ENCODE assay signal across 31 mouse cellular contexts in genomic region chr19:53153096-53153495, GRCm38 (mm10). TPM values are rescaled to one million over a fixed set of nuclear protein-coding genes. Genes with fewer than 3 reads are reported as not detected.
A peak's percentile ranks its signal among the peaks of the same experiment; 100 is the strongest.
DNase-seq lines count a peak whose midpoint lies in the region; ATAC-seq and TF ChIP-seq lines count a peak whose summit lies in the region.
"Had no signal": no experiment of that assay in that cellular context is flagged by ENCODE, and none has a peak within 500 bp of the region (broad histone marks: within the 10 kb centered on the region; RNA-seq: fewer than 3 reads in every experiment).

No protein-coding gene starts in this region.

- H3K27me3 ChIP-seq in heart, adult 2 months (ENCODE audit: control insufficient read depth, insufficient read depth, low read length), result no peaks in the 10 kb centered on the region
- no peaks in the 10 kb centered on the region for H3K27me3 ChIP-seq in heart, embryonic 14.5 days (ENCODE audit: control insufficient read depth, insufficient read depth, low read length)
- no peaks in the 10 kb centered on the region for H3K27me3 ChIP-seq in MEL (ENCODE audit: control insufficient read depth in 1 of 2, insufficient read depth in 2 of 2, low read length in 2 of 2)
- no peaks in the 10 kb centered on the region for H3K27me3 ChIP-seq in heart, embryonic 16.5 days (ENCODE audit: control insufficient read depth, insufficient read depth, low read length)
- H3K27me3 ChIP-seq in liver, embryonic 11.5 days (replicated peaks; ENCODE audit: control insufficient read depth, insufficient read depth, low read length), result no peaks in the 10 kb centered on the region
- H3K27me3 ChIP-seq: embryonic facial prominence, embryonic 15.5 days; forebrain, embryonic 12.5 days; hindbrain, embryonic 12.5 days; intestine, embryonic 15.5 days; limb, embryonic 13.5 days; liver, embryonic 12.5 days had no signal

- H3K4me2 ChIP-seq in heart, embryonic 14.5 days (ENCODE audit: low read length), result peak overlapping the region; percentile 37
- H3K4me2 ChIP-seq in heart, embryonic 16.5 days (ENCODE audit: low read depth, low read length), result peak overlapping the region; percentile 15
- no peak overlapping the region for H3K4me2 ChIP-seq in liver, embryonic 11.5 days
- H3K4me2 ChIP-seq: embryonic facial prominence, embryonic 15.5 days; forebrain, embryonic 12.5 days; hindbrain, embryonic 12.5 days; intestine, embryonic 15.5 days; limb, embryonic 13.5 days; liver, embryonic 12.5 days; midbrain, embryonic 11.5 days had no signal

- no peak for TF ChIP-seq CTCF in heart, adult 2 months (IDR thresholded peaks at IDR 0.05)
- no peak for TF ChIP-seq CTCF in MEL (IDR thresholded peaks at IDR 0.05 in 2 of 3, conservative IDR thresholded peaks at IDR 0.05 in 1 of 3; ENCODE audit: control insufficient read depth in 1 of 3, insufficient read depth in 1 of 3, low read depth in 2 of 3, low read length in 3 of 3, poor library complexity in 1 of 3, severe bottlenecking in 1 of 3)

- 0 out of 2 replicates have a peak overlapping the region, but pooled peaks have one; percentile 13 for H3K27ac ChIP-seq in heart, adult 2 months
- H3K27ac ChIP-seq in heart, embryonic 14.5 days (replicated peaks in 1 of 2; ENCODE audit: control insufficient read depth in 1 of 2, insufficient read depth in 1 of 2, low read depth in 2 of 2, low read length in 2 of 2), result peak overlapping the region; percentile 56 to 65
- H3K27ac ChIP-seq in MEL (ENCODE audit: control insufficient read depth, low read depth, low read length), result no peak overlapping the region
- H3K27ac ChIP-seq in heart, embryonic 16.5 days (ENCODE audit: low read length), result peak overlapping the region; percentile 50
- no peak overlapping the region for H3K27ac ChIP-seq in liver, embryonic 11.5 days (ENCODE audit: low read depth, low read length)
- H3K27ac ChIP-seq: embryonic facial prominence, embryonic 10.5 days; embryonic facial prominence, embryonic 15.5 days; forebrain, embryonic 12.5 days; hindbrain, embryonic 12.5 days; hindbrain, postnatal 0 days; intestine, embryonic 15.5 days; kidney, postnatal 0 days; left cerebral cortex, adult 2 months; limb, embryonic 13.5 days; liver, embryonic 12.5 days; macrophage; stomach, postnatal 0 days had no signal

- no peak for TF ChIP-seq RAD21 in MEL (IDR thresholded peaks at IDR 0.05; ENCODE audit: low read depth, low read length)

- H3K4me1 ChIP-seq in heart, adult 2 months (ENCODE audit: control insufficient read depth, insufficient read depth, low read length), result peaks cover 24% of the 10 kb centered on the region
- H3K4me1 ChIP-seq in heart, embryonic 14.5 days (ENCODE audit: control insufficient read depth in 2 of 2, insufficient read depth in 2 of 2, low read length in 2 of 2), result peaks cover 20 to 72% of the 10 kb centered on the region in 2 experiments
- H3K4me1 ChIP-seq in MEL (ENCODE audit: control insufficient read depth in 1 of 2, insufficient read depth in 2 of 2, low read length in 2 of 2), result peaks cover 16 to 26% of the 10 kb centered on the region in 2 experiments
- H3K4me1 ChIP-seq in heart, embryonic 16.5 days (ENCODE audit: control insufficient read depth, insufficient read depth, low read length), result peaks cover 53% of the 10 kb centered on the region
- peaks cover 18% of the 10 kb centered on the region for H3K4me1 ChIP-seq in liver, embryonic 11.5 days (replicated peaks; ENCODE audit: control insufficient read depth, insufficient read depth, low read length)
- H3K4me1 ChIP-seq: embryonic facial prominence, embryonic 15.5 days had no signal

- H3K9ac ChIP-seq in heart, adult 2 months (ENCODE audit: low read depth, low read length), result no peak overlapping the region
- H3K9ac ChIP-seq in heart, embryonic 14.5 days (ENCODE audit: low read length), result 0 out of 2 replicates have a peak overlapping the region, but pooled peaks have one; percentile 22
- H3K9ac ChIP-seq in MEL (ENCODE audit: control insufficient read depth, low read depth, low read length, poor library complexity, severe bottlenecking), result no peak overlapping the region
- H3K9ac ChIP-seq in heart, embryonic 16.5 days (ENCODE audit: low read length), result peak overlapping the region; percentile 50
- H3K9ac ChIP-seq in liver, embryonic 11.5 days (ENCODE audit: low read depth, low read length), result no peak overlapping the region
- H3K9ac ChIP-seq: embryonic facial prominence, embryonic 15.5 days; forebrain, embryonic 12.5 days; forebrain, postnatal 0 days; hindbrain, embryonic 12.5 days; intestine, embryonic 15.5 days; limb, embryonic 13.5 days; liver, embryonic 12.5 days; liver, postnatal 0 days had no signal

- H3K9me3 ChIP-seq in heart, embryonic 14.5 days (ENCODE audit: control insufficient read depth, low read length), result no peaks in the 10 kb centered on the region
- no peaks in the 10 kb centered on the region for H3K9me3 ChIP-seq in MEL (replicated peaks; ENCODE audit: insufficient read depth, low read length)
- H3K9me3 ChIP-seq in heart, embryonic 16.5 days (replicated peaks; ENCODE audit: control insufficient read depth, low read length), result 0 out of 2 replicates have a peak, but pooled peaks cover 2% of the 10 kb centered on the region
- no peaks in the 10 kb centered on the region for H3K9me3 ChIP-seq in liver, embryonic 11.5 days (ENCODE audit: control insufficient read depth, low read length)
- H3K9me3 ChIP-seq: embryonic facial prominence, embryonic 10.5 days; embryonic facial prominence, embryonic 15.5 days; forebrain, embryonic 12.5 days; hindbrain, embryonic 12.5 days; intestine, embryonic 15.5 days; limb, embryonic 13.5 days; liver, embryonic 12.5 days had no signal

- no peak for ATAC-seq in heart, embryonic 14.5 days (ENCODE audit: insufficient number of reproducible peaks, insufficient read depth, low FRiP score, low read depth)
- ATAC-seq in heart, embryonic 16.5 days (replicated peaks; ENCODE audit: extremely low read depth, insufficient read depth, low FRiP score), result no peak
- no peak for ATAC-seq in liver, embryonic 11.5 days (replicated peaks; ENCODE audit: low FRiP score)
- ATAC-seq: forebrain, postnatal 0 days; hindbrain, postnatal 0 days; intestine, embryonic 15.5 days; liver, embryonic 12.5 days; liver, postnatal 0 days; midbrain, embryonic 16.5 days had no signal

- H3K36me3 ChIP-seq in heart, adult 2 months (ENCODE audit: control insufficient read depth, insufficient read depth, low read length), result peaks cover 37% of the 10 kb centered on the region
- H3K36me3 ChIP-seq in heart, embryonic 14.5 days (ENCODE audit: control insufficient read depth, insufficient read depth, low read length), result no peaks in the 10 kb centered on the region
- H3K36me3 ChIP-seq in MEL (ENCODE audit: control insufficient read depth in 1 of 2, insufficient read depth in 2 of 2, low read length in 2 of 2), result peaks cover 0 to 21% of the 10 kb centered on the region in 2 experiments; a peak in 2 of 4 replicates
- H3K36me3 ChIP-seq in heart, embryonic 16.5 days (ENCODE audit: control insufficient read depth, insufficient read depth), result no peaks in the 10 kb centered on the region
- no peaks in the 10 kb centered on the region for H3K36me3 ChIP-seq in liver, embryonic 11.5 days (ENCODE audit: control insufficient read depth, insufficient read depth, low read length)
- H3K36me3 ChIP-seq: embryonic facial prominence, embryonic 10.5 days; embryonic facial prominence, embryonic 15.5 days; forebrain, embryonic 12.5 days; hindbrain, embryonic 12.5 days; intestine, embryonic 15.5 days; limb, embryonic 13.5 days; liver, embryonic 12.5 days had no signal

- WGBS in heart, adult 2 months, result 29% methylated on average over 4 of the region's 4 CpGs
- WGBS in heart, embryonic 14.5 days, result 34% methylated on average over 4 of the region's 4 CpGs
- WGBS in heart, embryonic 16.5 days, result 28% methylated on average over 4 of the region's 4 CpGs
- 41% methylated on average over 4 of the region's 4 CpGs for WGBS in liver, embryonic 11.5 days

- H3K79me2 ChIP-seq in heart, adult 2 months (replicated peaks; ENCODE audit: control insufficient read depth, insufficient read depth, low read length), result peaks cover 8% of the 10 kb centered on the region
- H3K79me2 ChIP-seq in MEL (ENCODE audit: control insufficient read depth, insufficient read depth, low read length, poor library complexity), result no peaks in the 10 kb centered on the region

- TF ChIP-seq POLR2A in heart, adult 2 months (IDR thresholded peaks at IDR 0.05; ENCODE audit: insufficient read depth, low read depth, low read length), result no peak
- TF ChIP-seq POLR2A in MEL (IDR thresholded peaks at IDR 0.05; ENCODE audit: control insufficient read depth in 1 of 2, insufficient read depth in 1 of 2, low read depth in 1 of 2, low read length in 2 of 2, poor library complexity in 1 of 2), result no peak

- DNase-seq in heart, adult 2 months, result no peak
- DNase-seq in heart, adult 9 months (ENCODE audit: low spot score in 2 of 2), result no peak
- no peak for DNase-seq in heart, adult 8-10 months (ENCODE audit: low spot score)
- peak; percentile 61 for DNase-seq in MEL (ENCODE audit: low read depth, low spot score)
- DNase-seq in cerebellum, postnatal 14 days, result no peak
- DNase-seq in liver, embryonic 11.5 days (ENCODE audit: low spot score), result no peak
- DNase-seq: adrenal gland, postnatal 36 days; cerebellum, adult 18-20 months; cerebellum, postnatal 10 days; forebrain, postnatal 0 days; kidney, adult 2 months; liver, postnatal 0 days; spleen, adult 18-20 months; thymus, adult 18-20 months; thymus, postnatal 36 days had no signal

- no peak for TF ChIP-seq EP300 in heart, adult 2 months (IDR thresholded peaks at IDR 0.05; ENCODE audit: insufficient read depth, low read depth, low read length)
- TF ChIP-seq EP300 in MEL (IDR thresholded peaks at IDR 0.05; ENCODE audit: low read depth in 1 of 2, low read length in 2 of 2), result peak; percentile 20 to 67; a peak in 1 of 4 replicates

- H3K4me3 ChIP-seq in heart, adult 2 months, result no peak overlapping the region
- no peak overlapping the region for H3K4me3 ChIP-seq in heart, embryonic 14.5 days (ENCODE audit: control insufficient read depth in 1 of 2, insufficient read depth in 1 of 2, low read depth in 1 of 2, low read length in 2 of 2)
- H3K4me3 ChIP-seq in MEL (ENCODE audit: control insufficient read depth in 1 of 2, insufficient read depth in 1 of 2, low read depth in 2 of 2, low read length in 2 of 2), result no peak overlapping the region
- no peak overlapping the region for H3K4me3 ChIP-seq in heart, embryonic 16.5 days (ENCODE audit: low read length)
- H3K4me3 ChIP-seq in liver, embryonic 11.5 days (ENCODE audit: low read depth, low read length), result no peak overlapping the region
- H3K4me3 ChIP-seq: embryonic facial prominence, embryonic 10.5 days; embryonic facial prominence, embryonic 15.5 days; forebrain, embryonic 12.5 days; hindbrain, embryonic 12.5 days; intestine, embryonic 15.5 days; left cerebral cortex, adult 2 months; limb, embryonic 13.5 days; liver, embryonic 12.5 days had no signal

- intact Hi-C loops in heart, adult 2 months (cut with DNase I), result no loop called here

RNA-seq across cellular contexts. Expression of gene Add3, which starts 12.9 kb away (rescaled TPM):
- total RNA-seq in heart, adult 2 months (2021), result 10 to 100 TPM; 38.9 to 50.5 TPM
- 25.2 and 44.5 TPM in 2 replicates for polyA plus RNA-seq in heart, adult 2 months (2012; rRNA removed)
- 129 and 134 TPM in 2 replicates for polyA plus RNA-seq in heart, embryonic 14.5 days (2014; fragmentation: Nextera tagmentation; extraction: Ambion mirVana)
- 10 to 100 TPM; 35.7 to 51.4 (median 39.9) TPM for total RNA-seq in heart, adult 8-10 months (2022)
- 14.0 and 33.0 TPM in 2 replicates for total RNA-seq in MEL (2012; rRNA removed)
- 10 to 100 TPM in 1 of 2 experiments, not detected in 1; 52.9 TPM for polyA plus RNA-seq in MEL (2012; ENCODE audit: insufficient read depth in 1 of 2, insufficient read length in 2 of 2, low read depth in 1 of 2, low replicate concordance in 2 of 2, missing spikeins in 1 of 2)
- polyA plus RNA-seq in heart, embryonic 16.5 days (2015; fragmentation: Nextera tagmentation; extraction: Ambion mirVana), result 107 and 109 TPM in 2 replicates
- 65.0 and 69.0 TPM in 2 replicates for polyA plus RNA-seq in liver, embryonic 11.5 days (2014; fragmentation: Nextera tagmentation; extraction: Ambion mirVana)

Comparison
In these comparisons a context has a peak if more than half of its experiments do, and no peak if none do; other contexts are left out.
1. H3K9ac ChIP-seq: peak in heart, embryonic 14.5 days (single experiment) and heart, embryonic 16.5 days (single experiment); none in heart, adult 2 months (single experiment), MEL (single experiment) and liver, embryonic 11.5 days (single experiment).
2. H3K27ac ChIP-seq: peak in heart, adult 2 months (single experiment), heart, embryonic 14.5 days (2 of 2) and heart, embryonic 16.5 days (single experiment); none in MEL (single experiment) and liver, embryonic 11.5 days (single experiment).